Mouse (Mus musculus): ENCODE measurements around the gene Zfp74.

Zfp74 gene

DNA sequence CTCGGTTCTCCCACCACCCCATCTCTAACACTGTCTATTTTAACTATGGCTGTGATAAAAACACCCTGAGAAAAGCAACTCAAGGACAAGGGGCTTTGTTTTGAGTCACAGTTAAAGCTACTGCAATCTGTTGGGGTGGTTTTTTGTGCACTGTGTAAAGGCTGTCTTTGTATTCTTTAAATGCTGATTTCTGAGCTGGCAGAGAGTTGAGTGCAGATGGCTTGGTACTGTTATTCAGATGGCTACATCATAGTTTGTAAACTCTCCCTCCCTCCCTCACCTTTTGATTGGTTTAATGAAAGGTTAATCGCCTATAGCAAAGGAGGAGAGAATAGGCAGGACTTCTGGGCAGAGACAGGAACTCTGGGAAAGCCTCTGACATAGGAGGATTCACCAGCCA is 9.7 kb downstream of the Zfp74 start:
- no peak for DNase-seq (ENCODE audit: low read depth, low spot score)

DNA sequence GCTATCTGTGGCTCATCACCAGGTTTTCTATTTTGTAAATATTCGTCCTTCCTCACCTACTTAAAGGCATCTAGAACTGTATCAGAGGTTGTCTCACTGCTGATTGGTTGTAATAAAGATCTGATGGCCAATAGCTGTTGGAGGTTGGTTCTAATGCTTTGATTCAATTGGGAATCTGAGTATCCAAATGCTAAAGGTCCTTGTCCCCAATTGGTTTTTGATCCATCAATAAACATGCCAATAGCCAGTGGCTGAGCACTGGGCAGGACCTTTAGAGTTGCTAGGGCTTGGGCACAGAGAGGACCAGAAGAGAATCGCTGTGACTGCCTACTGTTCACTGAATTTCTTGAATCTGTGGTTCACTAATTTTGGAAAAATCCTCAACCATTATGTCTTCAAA is 10.2 kb downstream of the Zfp74 start:
- DNase-seq (ENCODE audit: low read depth, low spot score), result no peak

DNA sequence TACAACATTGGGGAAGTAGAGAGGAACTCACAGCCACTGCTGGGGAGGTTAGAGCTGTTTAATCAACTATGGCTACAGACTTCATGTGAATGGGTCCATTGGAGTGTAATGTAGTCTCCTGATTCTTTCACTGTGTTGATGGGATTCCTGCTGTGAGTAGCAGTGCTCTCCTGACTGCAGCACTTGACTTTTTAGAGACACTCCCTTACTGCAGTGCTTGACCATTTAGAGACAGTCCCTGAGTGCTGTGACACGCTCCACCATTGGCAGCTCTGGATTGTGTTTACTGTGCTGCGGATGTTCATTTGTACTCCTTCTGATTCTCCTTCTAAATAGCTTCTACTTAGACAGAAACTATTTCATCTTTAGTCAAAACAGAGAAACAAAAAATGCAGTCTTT is 11.1 kb downstream of the Zfp74 start:
- no peak for DNase-seq (ENCODE audit: low read depth, low spot score)

DNA sequence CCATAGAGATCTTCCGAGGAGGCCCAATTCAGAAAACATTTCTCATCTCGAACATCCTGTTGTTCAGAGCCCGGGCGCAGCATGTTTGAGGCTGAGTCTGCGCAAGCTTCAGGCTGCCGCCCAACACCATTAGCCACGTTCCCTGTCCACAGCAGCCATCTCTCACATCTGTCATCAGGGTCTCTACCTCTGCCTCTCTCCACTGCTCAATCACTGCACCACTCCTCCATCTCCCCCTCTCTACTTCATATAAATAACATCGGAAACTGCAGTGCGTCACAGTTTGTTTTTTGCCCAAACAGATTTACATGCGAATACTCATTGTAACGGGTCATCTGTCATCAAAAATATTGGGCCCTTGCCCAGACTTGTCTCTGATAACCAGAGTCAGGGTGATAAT is 12.9 kb downstream of the Zfp74 start:
- DNase-seq (ENCODE audit: low read depth, low spot score), result no peak

DNA sequence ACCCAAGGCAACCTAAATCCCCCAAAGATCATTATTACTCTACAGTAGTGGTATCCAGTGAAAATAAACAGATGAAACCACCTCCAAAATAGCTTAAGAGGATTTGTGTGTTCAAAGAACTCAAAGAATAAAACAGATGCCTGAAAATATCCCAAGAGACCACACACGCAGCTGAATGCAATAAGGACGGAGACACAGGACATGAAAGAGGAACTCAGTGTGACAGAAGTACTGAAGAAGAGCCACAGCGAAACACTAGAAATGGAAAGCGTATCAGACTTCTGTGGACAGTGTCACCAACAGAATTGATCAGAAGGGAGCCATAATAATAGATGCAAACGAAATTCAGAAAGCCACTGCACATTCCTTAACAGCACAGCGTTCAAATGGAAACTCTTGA is 15.0 kb downstream of the Zfp74 start:
- DNase-seq (ENCODE audit: low read depth, low spot score), result no peak

DNA sequence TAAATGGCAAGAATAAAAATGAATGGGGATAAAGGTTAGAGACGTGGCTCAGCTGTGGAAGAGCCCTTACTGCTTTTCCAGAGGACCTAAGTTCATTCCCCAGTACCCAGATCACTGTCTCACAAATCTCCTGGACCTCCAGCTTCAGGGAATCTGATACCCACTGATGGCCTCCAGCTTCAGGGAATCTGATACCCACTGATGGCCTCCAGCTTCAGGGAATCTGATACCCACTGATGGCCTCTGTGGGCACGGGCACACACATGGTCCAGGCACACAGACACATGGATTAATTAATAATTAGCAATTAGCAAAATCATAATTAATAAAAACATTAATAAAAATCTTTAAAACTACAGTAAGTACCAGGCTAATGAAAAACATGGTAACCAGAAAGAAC is 31.1 kb downstream of the Zfp74 start:
- no peak for DNase-seq (ENCODE audit: low read depth, low spot score)

DNA sequence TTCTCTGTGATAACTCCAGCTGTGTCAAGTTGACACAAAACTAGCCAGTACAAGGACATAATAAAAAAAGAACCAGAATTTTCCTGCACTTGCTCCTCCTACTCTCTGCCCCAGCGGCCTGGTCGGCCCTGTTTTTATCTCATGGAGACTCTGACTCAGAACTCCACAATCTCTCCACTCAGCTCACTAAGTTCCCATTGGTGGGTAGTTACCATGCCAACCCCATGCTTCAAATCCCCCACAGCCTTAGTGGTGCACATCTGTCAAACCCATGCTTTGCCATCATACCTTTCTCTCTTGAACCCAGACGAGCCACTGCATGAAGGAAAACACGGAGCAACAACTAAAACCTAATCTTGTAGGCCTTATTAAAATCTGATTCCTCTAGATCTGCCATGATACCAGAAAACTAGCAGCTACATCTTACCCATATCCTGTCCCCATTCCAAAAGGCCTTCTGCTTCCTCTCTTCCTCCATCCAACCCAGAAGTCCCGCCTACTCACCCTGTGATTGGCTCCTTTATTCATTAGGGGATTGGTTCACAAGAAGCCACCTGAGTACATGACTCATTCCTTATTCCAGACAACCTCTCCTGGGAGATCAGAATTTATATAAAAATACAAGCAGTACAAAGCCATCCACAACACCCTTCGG is 32.3 kb downstream of the Zfp74 start:
- no peak for DNase-seq (ENCODE audit: low read depth, low spot score)

DNA sequence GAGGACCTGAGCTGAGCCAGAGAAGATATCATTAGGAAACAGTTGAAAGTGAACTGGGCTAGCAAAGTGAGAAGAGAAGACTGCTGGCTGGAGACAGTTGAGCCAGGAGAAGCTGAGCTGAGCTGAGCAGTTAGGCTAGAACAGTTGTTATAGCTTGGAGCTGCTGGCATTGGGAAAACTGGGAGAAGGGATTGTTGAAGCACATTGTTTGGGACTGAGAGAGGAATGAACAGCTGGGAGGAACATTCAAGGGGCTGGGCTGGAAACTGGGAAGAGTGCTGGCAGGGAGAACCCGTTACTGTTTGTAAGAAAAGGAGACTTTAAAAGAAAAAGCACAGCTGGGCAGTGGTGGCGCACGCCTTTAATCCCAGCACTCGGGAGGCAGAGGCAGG is 35.8 kb downstream of the Zfp74 start:
- DNase-seq (ENCODE audit: low read depth, low spot score), result no peak

DNA sequence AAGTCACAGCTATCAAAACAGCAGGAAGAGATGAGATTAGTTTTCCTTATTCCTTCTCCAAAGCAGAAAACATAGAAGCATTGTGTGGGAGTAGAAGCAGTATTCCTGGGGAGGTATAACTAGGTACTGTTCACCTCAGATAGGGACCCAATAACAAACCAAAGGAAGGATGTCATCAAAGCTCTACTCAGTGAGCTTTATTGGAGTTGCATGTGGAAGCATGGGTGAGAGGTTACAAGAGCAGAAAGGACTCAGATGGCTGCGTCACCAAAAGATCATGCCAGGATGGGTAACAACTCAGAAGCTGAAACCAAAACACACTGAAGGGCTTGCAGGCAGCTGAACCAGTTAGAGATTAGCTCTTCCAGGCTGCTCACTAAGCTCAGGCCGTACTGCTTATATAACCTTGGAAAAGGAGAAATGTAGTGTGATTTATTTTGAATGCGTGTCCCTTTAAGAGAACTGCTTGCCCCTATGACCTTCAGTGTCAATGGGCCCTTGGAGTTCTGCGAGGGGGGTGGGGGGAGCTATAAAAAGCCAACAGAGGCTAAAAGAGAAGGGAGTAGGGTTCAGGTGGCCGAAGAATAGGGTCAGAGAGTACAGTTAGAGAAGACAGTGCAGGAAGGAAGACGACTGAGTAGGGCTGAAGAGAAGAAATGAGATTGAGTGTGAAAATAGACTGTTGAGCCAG is 36.4 kb downstream of the Zfp74 start:
- DNase-seq (ENCODE audit: low read depth, low spot score), result no peak

DNA sequence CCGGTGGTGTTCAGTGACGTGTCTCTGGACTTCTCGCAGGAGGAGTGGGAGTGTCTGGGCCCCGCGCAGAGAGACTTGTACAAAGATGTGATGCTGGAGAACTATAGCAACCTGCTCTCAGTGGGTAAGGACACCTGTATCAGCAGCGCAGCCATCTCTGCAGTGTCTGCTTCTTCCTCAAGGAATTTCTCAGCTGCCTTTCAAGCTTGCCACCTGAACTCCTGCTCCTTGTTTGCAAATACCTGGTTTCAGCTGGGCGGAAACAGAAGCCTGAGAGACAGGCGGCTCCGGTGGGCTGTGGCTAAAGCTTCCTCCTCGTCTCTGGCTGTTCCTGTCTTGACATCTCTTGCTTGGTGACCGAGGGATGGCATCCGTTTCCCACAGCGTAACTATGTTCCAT is 41.7 kb downstream of the Zfp74 start:
- no peak for DNase-seq (ENCODE audit: low read depth, low spot score)

DNA sequence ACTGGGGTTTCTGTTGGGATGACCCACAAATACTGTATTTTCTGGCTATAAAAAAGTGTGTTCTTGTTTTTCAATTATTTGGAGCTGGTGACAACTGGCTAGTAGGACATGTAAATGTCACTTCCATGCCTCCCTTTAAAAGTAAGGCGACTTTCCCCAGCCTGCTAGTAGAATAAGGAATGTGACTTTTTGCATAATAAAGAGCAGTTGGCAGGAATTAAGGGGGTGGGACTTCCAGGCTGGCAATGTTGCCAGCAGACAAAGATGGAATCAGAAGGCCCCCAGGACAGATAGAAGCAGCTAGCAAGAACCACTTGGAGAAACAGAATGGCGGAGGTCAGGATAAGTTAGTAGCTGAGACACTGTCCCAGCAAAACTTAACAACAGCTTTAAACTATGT is 43.6 kb downstream of the Zfp74 start:
- no peak for DNase-seq (ENCODE audit: low read depth, low spot score)

DNA sequence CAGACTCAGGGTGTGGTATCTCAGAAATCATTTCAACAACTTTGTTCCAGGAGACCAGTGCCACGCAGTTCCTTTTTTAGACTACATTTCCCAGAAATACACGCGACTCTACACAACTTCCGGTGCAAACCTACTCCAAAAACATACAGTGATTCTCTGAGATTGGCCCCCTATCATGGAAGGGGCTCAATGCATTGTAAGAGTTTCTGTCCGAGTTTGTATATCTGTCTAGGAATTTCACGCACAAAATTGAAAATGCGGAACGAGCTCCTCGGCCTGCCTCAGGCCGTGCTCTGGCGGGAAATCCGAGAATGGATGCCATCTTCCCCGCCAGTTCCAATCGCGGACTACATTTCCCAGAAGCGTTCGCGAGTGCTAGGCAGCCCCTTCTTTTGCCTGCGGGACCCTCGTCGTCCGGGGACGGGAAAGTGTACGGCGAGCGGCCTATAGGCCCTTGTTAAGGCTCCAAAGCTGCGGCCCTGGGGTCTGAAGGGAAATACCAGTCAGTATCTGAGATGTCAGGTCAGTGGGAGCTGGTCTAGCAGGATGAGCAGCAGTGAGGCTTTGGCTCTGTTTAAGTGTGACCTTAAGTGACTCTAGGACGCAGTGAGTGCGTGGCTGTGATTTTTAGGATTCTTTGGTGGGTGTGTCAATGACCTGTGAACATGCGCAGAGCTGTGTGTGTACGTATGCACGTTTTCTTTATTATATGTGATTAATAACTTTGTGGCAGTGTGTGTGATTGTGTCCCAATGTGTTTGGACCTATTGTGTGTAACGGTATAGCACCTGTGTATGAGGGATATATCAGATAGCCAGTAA is 45.5 kb downstream of the Zfp74 start, which contains the start of gene Zfp383:
Gene Zfp383 (plus strand): TSS at position 94 of the 821 bp plus-strand sequence.
- DNase-seq (ENCODE audit: low read depth, low spot score), result peak; percentile 87

DNA sequence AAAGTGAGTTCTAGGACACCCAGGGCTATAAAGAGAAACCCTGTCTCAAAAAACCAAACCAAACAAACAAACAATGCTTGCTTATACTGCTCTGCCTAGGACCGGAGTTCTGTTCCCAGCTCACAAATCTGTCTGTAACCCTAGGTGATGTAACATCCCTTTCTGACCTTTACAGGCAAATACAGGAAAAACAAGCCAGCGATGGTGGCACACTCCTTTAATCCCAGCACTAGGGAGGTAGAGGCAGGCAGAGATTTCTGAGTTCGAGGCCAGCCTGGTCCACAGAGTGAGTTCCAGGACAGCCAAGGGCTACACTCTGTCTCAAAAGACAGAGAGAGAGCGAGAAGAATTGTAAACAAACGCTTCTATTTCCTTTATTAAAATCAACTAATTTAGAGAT is 46.7 kb downstream of the Zfp74 start:
- no peak for DNase-seq (ENCODE audit: low read depth, low spot score)

DNA sequence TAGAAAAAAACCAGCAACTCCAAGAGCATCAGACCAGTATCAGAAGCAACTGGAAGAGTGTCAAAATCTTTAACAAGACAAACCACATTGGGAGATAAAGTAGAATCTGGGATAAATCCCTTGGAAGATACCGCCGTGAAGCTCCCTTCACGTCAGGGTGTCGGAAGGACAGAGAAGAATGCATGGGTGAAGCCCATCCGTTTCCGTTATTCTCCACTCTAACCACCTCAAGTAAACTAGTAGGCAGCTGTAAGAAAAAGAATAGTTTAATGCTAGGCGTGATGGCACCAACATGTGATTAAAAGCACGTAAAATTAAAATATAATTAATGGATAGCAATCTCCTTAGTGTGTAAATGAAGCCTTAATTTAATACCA is 47.2 kb downstream of the Zfp74 start:
- peak; percentile 26 for DNase-seq (ENCODE audit: low read depth, low spot score)

DNA sequence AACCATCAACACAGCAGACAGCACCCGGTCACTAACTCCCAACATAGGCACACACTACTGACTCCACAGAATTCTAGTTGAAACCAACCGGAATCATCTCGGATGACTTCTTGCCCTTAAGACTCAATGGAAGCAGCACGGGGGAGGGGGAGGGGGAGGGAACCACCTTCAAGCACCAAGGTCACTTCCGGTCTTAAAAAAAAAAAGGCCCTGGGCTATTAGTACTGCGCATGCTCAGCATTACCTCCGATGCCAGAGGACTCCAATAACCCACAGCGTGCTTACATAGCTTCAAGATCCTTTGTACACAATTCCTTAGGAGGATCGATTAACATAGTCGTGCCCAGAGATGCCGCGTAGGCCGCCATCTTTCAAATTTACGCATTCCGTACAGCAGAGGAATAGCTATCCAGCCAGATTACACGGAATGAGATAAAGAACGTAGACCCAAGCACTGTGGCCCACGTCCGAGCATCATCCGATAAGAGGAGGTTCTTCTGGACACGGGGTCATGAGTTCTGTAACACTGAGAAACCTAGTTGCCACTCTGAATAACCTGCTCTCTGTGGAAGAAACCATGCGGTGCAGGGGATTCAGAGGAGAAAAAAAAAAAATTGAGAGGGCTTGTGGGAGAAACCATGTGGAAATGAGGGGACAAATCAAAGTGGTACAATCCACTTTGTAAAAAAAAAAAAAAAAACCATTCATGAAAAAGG is 47.8 kb downstream of the Zfp74 start, which contains the start of gene Zfp27:
Gene Zfp27 (minus strand): TSS at position 607 of the 716 bp plus-strand sequence.
- DNase-seq (ENCODE audit: low read depth, low spot score), result peak; percentile 99

DNA sequence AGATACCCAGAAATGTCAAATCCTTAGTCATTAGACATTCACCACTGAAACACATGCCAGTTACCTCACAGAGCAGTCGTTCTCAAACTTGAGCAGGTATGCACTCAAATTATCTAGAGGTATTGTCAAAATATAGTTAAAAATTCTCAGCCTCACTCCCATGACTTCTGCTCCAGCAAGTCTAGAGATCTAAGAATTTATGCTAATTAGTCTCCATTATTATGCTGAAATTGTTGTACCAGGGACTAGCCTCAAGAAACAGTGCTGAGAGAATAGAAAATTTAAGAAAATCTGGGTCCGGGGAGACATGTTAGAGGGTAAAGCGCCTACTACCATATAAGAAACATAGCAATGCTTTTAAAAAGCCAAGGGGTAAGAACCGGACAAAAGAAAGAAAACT is 49.8 kb downstream of the Zfp74 start:
- DNase-seq (ENCODE audit: low read depth, low spot score), result no peak

DNA sequence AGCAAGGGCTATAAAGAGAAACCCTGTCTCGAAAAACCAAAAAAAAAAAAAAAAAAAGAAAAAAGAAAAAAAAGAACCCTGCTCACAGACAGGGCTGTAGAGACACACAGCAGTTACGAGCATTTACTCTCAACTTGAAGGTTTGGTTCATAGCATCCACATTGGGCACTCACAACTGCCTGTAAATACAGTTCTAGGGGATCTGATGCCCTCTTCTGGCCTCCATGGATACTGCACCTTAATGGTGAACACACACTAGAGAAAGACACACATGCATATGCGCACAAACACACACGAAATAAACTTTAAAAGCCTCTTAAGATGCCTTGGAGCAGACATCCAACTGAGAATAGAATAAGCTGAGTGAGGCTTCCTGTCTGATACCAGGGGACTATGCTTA is 55.5 kb downstream of the Zfp74 start:
- no peak for DNase-seq (ENCODE audit: low read depth, low spot score)

DNA sequence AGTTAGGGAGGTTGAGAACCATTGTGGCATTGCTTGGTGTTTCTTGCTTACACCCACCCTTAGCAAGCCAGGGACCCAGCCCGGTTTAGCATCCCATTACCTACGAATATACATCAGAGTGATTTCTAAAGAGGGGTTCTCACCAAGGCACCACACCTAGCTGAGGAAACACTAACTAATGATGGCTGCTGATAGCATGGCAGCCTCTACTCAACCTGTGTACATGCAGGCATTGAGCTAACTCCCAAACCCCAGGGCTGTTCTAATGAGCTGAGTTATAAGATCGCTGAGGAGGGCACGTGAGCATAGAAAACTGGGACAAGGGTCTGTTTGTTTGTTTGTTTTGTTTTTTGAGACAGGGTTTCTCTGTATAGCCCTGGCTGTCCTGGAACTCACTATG is 61.1 kb downstream of the Zfp74 start:
- DNase-seq (ENCODE audit: low read depth, low spot score), result no peak

DNA sequence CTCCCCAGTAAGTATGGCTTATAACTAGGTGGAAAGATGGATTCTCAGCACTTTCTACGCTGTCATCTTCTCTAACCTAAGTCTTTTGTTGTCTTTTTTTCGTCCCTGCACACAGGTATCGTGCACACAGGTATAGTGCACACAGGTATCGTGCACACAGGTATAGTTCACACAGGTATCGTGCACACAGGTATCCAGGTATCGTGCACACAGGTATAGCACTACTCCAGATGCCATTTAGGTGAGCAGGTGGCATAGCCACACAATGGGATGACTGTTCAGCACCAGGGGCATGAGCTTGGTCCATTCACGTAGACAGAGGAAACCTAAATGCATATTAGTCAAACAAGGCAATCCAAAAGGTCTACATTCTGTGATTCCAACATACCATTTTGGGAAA is 63.4 kb downstream of the Zfp74 start:
- no peak for DNase-seq (ENCODE audit: low read depth, low spot score)

DNA sequence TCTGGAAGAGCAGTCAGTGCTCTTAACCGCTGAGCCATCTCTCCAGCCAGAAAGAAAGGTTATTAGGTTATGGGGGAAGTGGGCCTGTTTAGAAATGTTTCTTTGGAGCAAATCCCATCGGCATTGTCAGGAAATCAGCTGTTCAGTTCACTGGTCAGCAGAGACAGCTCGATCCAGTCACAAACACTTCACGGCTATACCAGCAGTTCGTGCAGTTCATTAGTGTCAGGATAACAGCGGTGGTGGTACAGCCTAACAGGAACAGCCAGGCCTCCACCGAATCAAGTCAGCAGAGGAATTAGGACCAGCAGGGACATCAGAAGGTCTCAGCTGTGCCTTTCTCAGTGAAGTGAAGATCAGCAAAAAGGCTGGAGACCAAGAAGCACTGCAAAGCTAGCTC is 73.0 kb downstream of the Zfp74 start:
- no peak for DNase-seq (ENCODE audit: low read depth, low spot score)

All from telencephalon, adult 2 months (tissue).